Mouse (Mus musculus): ENCODE data around the gene Myo3b. TPM values are rescaled to one million over a fixed set of nuclear protein-coding genes. Genes with fewer than 3 reads are reported as not detected.

Myo3b gene
- polyA plus RNA-seq, 1 experiment: not detected

DNA sequence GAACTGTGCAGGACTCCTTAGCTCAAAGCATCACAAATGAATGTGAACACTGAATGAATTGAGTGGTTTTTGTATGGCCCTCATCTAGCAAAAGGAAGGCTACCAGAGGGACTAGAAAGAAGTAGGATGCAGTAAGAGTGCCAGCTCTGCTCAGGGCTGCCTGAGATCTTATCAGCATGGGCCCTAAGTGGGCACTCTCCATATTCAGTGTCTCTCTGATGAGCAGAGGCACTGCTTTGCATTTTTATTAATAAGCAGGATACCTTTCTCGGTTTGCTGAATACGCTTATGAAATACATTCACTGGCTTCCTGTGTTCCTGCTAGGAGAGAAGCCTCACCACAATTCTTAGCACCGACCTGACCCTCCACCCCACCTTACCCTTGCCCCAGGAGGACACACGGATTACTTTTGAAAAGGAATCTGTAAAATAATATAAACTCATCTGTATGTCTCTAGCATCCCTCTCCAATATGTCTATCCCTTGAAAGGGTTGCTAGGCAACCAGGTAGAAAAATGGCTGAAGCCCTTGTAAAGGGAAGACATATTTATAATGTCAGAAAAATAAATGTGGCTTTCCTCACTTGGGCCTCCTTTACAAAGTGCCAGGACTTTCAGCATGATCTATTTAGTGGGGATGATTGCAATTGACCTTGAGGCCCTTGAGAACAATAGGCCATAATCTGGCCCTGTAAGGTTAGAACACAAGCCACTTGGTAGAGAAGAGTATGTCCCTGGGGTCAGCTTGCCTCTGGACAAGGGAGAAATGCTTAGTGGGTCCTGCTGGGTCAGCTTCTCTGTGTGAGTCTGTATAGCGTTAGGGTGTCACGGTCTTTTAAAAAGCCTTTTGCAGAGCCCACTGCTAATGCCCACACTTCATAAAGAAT, 138.1 kb downstream of the Myo3b start:
- Histone ChIP-seq H3K27me3 (replicated peaks) (no peaks in the 10 kb centered on the region), H3K9me3 (no peaks in the 10 kb centered on the region), H3K36me3 (replicated peaks; ENCODE audit: low read length) (no peaks in the 10 kb centered on the region), H3K4me3 (replicated peaks) (no peak overlapping the region), H3K4me1 (no peaks in the 10 kb centered on the region)
- TF ChIP-seq FLI1 (IDR thresholded peaks at IDR 0.05; ENCODE audit: low read length) (no peak), GATA1 (IDR thresholded peaks at IDR 0.05; ENCODE audit: borderline replicate concordance, low read length) (no peak)

DNA sequence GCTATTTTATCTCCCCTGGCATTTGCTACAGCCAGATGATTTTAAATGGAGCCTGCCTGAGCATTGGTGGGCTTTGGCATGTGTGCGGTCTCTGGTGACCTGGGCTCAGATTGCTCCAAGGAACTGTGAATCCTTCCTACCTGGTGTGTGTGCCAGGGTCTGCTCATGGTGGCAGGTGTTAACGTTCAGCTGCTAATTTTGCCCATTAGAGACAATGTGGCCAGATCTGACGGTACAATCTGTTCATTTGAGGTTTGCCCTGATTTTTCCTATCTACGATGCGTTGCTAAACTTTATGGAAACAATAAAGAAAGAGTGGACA, 138.7 kb downstream of the Myo3b start:
- H3K4me1 ChIP-seq: no peaks in the 10 kb centered on the region
- TF ChIP-seq GATA1 (IDR thresholded peaks at IDR 0.05; ENCODE audit: borderline replicate concordance, low read length) (no peak), FLI1 (IDR thresholded peaks at IDR 0.05; ENCODE audit: low read length) (no peak)
- H3K9me3 ChIP-seq: no peaks in the 10 kb centered on the region
- H3K36me3 ChIP-seq (replicated peaks; ENCODE audit: low read length): no peaks in the 10 kb centered on the region
- no peak overlapping the region for H3K4me3 ChIP-seq (replicated peaks)
- no peaks in the 10 kb centered on the region for H3K27me3 ChIP-seq (replicated peaks)

DNA sequence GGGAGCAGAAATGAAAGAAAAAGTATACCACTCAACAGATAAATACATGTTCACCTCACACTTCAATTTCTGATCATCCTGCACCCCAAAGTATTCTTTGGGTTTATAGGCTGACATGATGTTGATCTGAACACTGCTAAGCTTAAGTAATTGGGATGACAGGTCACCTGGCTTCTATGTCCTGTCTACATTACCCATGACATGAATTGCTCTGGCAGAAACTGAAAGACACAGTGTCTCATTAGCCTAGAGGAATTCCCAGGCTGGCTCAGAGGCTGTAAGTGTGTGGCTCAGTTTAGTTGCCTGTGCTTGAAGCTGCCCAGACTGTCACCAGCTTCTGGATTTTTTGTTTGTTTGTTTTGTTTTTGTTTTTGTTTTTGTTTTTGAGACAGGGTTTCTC, 139.3 kb downstream of the Myo3b start:
- Histone ChIP-seq H3K27me3 (replicated peaks) (no peaks in the 10 kb centered on the region), H3K9me3 (no peaks in the 10 kb centered on the region), H3K36me3 (replicated peaks; ENCODE audit: low read length) (no peaks in the 10 kb centered on the region), H3K4me3 (replicated peaks) (no peak overlapping the region), H3K4me1 (no peaks in the 10 kb centered on the region)
- TF ChIP-seq FLI1 (IDR thresholded peaks at IDR 0.05; ENCODE audit: low read length): no peak
- no peak for TF ChIP-seq GATA1 (IDR thresholded peaks at IDR 0.05; ENCODE audit: borderline replicate concordance, low read length)

DNA sequence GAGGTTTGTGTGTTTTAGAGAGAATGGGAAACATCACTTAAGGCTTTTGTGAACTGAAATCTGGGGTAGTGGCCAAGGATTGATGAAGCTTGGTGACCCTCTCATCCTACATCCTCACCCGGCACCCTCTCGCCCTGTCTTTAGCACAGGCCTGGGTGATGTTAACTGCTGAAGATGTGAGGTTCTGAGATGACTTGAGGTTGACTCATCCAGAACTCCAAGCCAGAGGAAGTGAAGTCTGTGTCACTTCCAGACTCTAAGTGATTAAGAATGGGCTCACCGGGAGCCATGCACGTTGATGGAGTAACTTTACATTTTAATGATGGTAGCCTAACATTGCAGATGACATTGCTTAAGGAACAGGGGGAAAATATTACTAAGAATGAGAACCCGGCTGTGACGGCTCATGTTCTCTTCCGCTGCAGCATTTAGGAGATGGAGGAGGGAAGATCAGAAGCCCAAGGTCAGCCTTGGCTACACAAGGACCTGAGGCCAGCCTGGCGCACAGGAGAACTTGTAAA, 143.3 kb downstream of the Myo3b start:
- Histone ChIP-seq H3K9me3 (no peaks in the 10 kb centered on the region), H3K36me3 (replicated peaks; ENCODE audit: low read length) (no peaks in the 10 kb centered on the region), H3K4me3 (replicated peaks) (no peak overlapping the region), H3K4me1 (no peaks in the 10 kb centered on the region), H3K27me3 (replicated peaks) (no peaks in the 10 kb centered on the region)
- TF ChIP-seq GATA1 (IDR thresholded peaks at IDR 0.05; ENCODE audit: borderline replicate concordance, low read length) (no peak), FLI1 (IDR thresholded peaks at IDR 0.05; ENCODE audit: low read length) (no peak)

DNA sequence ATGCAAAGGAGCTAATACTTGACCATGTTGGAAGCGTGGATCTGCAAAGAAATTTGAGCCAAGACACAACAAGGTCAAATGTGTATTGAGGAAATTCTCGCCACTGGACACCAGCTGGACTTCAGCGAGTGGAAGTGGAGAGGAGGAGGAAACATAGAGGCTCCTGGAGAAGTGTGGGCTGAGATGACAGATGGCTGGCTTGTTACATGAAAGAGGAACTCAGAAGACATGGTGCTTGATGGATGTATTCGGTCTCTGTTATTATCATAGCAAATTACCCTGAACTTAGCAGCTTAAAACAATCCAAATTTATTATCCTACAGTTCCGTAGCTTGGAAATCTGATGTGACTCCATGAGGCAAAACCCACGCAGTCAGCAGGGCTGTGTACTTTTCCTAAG, 148.1 kb downstream of the Myo3b start:
- Histone ChIP-seq H3K4me3 (replicated peaks) (no peak overlapping the region), H3K4me1 (no peaks in the 10 kb centered on the region), H3K9me3 (peaks cover 5% of the 10 kb centered on the region; the same call in 1 of the 2 replicates), H3K27me3 (replicated peaks) (no peaks in the 10 kb centered on the region), H3K36me3 (replicated peaks; ENCODE audit: low read length) (no peaks in the 10 kb centered on the region)
- TF ChIP-seq GATA1 (IDR thresholded peaks at IDR 0.05; ENCODE audit: borderline replicate concordance, low read length) (no peak), FLI1 (IDR thresholded peaks at IDR 0.05; ENCODE audit: low read length) (no peak)

DNA sequence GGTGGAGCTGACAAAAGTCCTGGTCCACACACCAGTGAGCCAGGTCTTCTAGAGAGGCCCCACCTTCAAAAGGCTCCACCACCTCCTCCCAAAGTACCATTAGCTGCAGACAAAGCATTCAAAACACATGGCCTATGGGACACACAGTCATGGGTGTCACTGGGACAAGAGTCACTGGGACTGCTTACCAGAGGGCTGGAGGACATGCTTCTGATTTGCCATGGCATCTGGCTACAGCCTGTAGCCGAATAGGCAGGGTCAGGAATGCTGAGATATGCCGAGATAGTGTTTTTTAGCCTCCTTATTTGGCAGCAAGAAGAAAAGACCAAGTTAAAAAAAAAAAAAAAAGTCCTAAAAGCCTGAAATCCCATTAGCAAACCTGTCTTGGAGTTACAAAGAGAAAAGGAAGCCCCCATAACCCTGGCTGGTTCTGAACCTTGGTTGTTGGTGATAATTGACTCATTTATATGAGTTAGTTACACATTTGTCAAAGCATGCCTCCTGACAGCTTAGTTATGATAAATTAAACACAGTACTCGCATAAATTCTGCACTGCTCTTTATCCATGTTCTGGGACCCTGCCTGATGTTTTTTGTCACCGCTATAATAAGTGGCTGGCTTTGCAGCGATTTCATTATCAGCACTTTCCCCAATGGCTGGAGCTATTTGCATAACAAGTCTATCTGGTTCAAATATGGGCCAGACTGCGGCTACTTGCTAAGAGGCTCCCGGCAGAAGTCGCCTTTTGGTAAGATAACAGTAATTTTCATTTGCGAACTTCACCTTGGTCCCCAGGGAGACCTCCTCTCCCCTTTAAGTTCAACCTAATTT, 156.7 kb downstream of the Myo3b start:
- H3K4me1 ChIP-seq: no peaks in the 10 kb centered on the region
- no peak overlapping the region for H3K4me3 ChIP-seq (replicated peaks)
- H3K9me3 ChIP-seq: peaks cover 17% of the 10 kb centered on the region
- H3K27me3 ChIP-seq (replicated peaks): no peaks in the 10 kb centered on the region
- H3K36me3 ChIP-seq (replicated peaks; ENCODE audit: low read length): no peaks in the 10 kb centered on the region
- no peak for TF ChIP-seq FLI1 (IDR thresholded peaks at IDR 0.05; ENCODE audit: low read length)
- TF ChIP-seq GATA1 (IDR thresholded peaks at IDR 0.05; ENCODE audit: borderline replicate concordance, low read length): no peak

DNA sequence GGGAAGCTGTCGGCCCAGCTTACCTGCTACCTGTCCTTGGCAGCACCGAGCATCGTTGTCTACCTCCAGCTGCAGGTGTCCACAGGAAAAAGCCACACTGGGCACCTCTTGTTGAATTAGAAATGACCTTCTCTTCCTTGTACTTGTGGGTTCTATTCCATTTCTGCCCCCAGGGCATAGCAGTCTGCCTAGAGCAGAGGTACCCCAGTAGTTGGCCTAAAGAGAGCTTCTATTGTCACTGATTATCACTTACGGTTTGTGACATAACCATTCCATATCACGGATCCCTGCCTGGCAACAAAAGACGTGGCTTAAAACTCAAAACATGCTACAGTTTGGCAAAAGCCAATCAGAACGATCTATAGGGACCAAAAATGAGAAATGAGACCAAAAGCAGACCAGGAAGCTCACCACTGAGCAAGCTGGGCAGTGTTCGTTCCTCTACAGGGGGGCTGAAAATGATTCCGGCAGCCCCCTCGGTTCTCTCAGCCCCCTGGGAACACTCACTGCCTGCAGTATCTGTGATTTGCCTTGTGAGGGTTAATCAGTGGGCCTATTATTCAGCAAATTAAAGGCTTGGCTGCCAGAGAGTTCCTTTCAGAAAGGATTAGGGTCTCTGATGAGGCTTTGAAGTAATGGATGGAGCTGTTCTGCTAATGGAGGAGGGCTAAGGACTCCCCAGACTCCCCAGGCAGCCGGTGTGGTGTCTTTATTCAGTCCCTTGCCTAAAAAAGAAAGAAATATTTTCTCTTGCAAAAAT, 163.1 kb downstream of the Myo3b start:
- no peaks in the 10 kb centered on the region for H3K4me1 ChIP-seq
- no peak for TF ChIP-seq GATA1 (IDR thresholded peaks at IDR 0.05; ENCODE audit: borderline replicate concordance, low read length)
- no peak for TF ChIP-seq FLI1 (IDR thresholded peaks at IDR 0.05; ENCODE audit: low read length)
- H3K36me3 ChIP-seq (replicated peaks; ENCODE audit: low read length): no peaks in the 10 kb centered on the region

DNA sequence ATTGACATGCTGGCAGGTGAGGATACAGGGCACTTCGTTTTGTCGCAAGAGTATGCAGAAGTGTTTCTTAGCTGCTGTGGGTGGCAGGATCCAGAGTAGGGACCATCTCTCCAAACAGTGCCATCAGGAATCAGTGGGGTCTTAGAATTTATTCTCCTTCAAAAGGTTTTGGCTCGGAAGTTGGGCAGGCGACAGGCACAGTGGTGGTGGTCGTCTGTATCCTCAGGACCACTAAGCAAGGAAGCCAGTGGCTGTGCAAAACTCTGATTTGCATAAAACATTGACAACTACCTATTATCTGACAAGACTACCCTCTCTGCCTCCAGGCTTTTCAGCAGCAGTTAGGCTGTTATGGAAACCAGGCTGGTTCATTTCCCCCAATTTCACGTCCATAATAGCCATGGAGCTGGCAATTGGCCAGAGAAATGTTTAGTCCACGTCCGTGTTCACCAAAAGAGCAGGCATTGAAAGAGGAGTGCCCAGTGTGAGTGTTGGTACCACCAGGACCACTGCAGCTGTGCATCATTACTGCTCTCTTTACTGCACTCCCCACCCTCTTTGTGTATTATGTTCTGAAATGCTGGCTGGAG, 163.7 kb downstream of the Myo3b start:
- Histone ChIP-seq H3K9me3 (no peaks in the 10 kb centered on the region), H3K36me3 (replicated peaks; ENCODE audit: low read length) (no peaks in the 10 kb centered on the region), H3K4me3 (replicated peaks) (no peak overlapping the region), H3K27me3 (replicated peaks) (no peaks in the 10 kb centered on the region), H3K4me1 (no peaks in the 10 kb centered on the region)
- TF ChIP-seq FLI1 (IDR thresholded peaks at IDR 0.05; ENCODE audit: low read length): no peak
- no peak for TF ChIP-seq GATA1 (IDR thresholded peaks at IDR 0.05; ENCODE audit: borderline replicate concordance, low read length)

More for the DNA sequence above, 163.1 kb downstream of the Myo3b start:
- H3K4me3 ChIP-seq (replicated peaks): no peak overlapping the region
- H3K9me3 ChIP-seq: no peaks in the 10 kb centered on the region
- no peaks in the 10 kb centered on the region for H3K27me3 ChIP-seq (replicated peaks)

DNA sequence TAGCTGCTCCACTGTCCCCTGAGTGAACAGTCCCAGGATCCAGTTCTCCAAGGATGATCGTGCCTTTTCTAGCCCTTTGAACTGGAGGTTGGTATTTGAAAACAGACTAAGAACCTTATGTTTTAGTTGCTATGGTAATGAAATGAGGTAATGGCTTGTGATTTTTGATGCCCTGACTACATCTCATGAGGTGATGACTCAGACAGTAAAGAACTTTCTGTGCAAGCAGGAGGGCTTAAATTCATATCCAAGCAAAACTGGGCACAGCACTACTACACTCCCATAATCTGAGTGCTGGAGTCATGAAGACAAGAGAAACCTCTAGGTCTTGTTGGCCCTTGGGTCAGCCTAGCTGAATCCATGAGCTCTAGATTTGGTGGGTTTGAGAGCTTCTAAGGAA, 169.5 kb downstream of the Myo3b start:
- no peak for TF ChIP-seq FLI1 (IDR thresholded peaks at IDR 0.05; ENCODE audit: low read length)
- no peak for TF ChIP-seq GATA1 (IDR thresholded peaks at IDR 0.05; ENCODE audit: borderline replicate concordance, low read length)
- no peaks in the 10 kb centered on the region for H3K36me3 ChIP-seq (replicated peaks; ENCODE audit: low read length)
- no peak overlapping the region for H3K4me3 ChIP-seq (replicated peaks)
- H3K4me1 ChIP-seq: no peaks in the 10 kb centered on the region
- H3K27me3 ChIP-seq (replicated peaks): no peaks in the 10 kb centered on the region
- peaks cover 16% of the 10 kb centered on the region for H3K9me3 ChIP-seq

Measured in megakaryocyte, embryonic 14.5 days (primary cell).